Mouse (Mus musculus) testis, postnatal 14 days (tissue): ENCODE measurements at regions not wholly inside any gene's neighbourhood (a gene's known extent, or its start where the extent isn't known, plus 50 kb on each side); places are given as distances from the start of the nearest gene placed in this dataset.
"Not testable (repeated sequence)": the region's sequence is repeated elsewhere in the genome, so short reads cannot be mapped to it uniquely, and the experiment has no call there.

Experiments used
- DNase-seq: peaks from one replicate; pipeline ENCODE4 v3.0.0; 2021; ENCODE audit warnings: low spot score

DNA sequence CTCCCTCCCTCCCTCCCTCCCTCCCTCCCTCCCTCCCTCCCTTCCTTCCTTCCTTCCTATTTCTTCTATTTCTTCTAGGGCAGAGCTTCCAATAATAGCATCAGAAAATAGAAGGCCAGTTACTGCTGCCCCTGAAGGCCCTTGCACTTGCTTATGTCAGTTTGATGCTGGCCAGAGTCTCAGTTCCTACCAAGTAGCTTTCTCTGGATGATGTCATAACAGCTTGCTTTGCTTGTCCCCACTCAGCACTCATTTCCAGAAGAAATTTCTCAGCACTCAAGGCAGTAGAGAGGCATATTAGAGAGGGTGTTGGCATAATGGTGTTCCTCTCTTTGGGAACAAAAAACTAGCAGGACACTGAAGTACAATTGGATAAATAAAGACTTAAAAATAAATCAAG lies 811.6 kb upstream of the 4930444P10Rik start:
- DNase-seq = no peak

DNA sequence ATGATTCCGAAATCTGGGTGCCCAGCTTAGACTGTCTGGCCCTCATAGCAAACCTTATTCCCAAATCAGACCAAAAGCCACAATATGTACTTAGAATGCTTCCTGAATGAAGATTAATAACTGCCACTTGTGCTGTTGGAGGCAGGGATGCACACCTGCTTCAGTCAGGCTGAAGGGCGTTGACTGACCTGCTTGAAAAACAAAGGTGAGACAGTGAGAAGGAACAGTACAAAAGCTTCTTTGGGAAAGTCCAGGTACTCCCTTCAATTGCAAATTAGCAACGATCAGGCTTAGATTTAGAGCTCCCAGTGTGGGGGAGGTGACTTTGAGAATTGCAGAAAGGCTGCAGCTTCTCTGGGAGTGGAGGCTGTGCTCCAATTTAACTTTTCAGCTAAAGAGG lies 775.3 kb upstream of the 4930444P10Rik start:
- DNase-seq = not testable (repeated sequence)

DNA sequence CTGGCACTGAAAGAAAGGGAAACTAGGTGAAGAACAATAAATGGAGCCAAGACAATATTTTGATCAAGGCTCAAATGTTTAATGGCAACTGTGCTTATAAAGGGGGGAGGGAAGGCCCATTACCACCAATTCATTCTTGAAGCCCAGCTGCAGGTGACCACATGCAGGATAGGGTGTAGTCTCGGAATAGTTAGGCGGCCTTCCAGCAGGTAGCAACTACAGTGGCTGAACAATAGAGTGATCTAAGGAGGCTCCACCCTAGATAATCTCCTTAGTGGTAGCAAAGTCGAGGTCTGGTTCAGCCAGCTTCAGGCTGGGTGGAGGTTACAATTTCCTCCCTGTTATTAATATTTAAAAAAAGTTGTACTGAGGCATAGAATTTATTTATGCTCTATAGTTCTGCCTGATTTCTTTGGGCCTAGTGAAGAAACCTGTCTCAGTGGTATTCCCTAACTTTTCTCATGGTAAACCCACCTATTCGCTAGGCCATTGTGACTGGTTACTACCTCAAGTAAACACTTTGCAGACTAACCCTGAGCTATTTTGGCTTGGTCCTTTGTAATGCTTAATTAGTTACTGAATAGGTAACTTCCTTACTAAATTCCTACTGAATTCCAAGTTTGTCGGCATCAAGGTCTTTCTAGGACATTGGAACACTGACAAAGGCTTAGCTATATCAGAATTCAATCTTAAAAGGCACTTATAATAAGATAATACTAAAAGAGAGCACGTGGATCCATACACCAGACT lies 774.1 kb upstream of the 4930444P10Rik start:
- not testable (repeated sequence) for DNase-seq

DNA sequence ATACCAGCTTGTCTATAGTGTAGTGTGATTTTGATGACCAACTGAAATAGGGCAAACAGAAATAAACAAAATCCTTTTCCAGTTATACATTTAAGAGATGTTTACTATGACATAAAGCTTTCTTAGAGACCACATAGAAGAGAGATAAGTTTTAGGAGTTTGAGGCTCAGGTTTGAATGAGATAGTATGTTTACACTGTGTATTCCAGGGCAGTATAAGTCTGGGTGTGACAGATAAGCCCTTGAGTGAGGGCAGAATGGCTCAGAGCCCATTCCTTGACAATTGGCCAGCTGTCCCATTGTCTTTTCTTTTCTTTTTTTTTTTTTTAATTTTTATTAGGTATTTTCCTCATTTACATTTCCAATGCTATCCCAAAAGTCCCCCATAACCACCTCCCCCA lies 744.0 kb upstream of the 4930444P10Rik start:
- no peak for DNase-seq

DNA sequence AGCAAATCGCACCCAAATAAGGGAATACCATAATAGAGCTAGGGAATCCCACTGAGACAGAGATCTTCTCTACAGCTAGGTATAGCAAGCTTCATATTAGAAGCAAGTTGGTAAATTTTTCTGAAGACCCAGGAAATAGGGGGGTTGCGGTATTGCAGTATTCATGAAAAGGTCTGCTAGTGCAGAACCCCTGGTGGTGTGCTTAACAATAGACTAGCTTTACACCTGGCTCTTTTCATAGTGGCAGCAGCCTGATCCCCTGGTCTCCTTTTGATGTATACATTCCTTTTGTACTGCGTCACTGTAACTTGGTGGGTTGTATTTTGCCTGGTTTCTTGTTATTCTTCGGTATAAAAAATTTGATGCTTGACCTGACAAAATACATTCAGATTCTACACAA lies 731.6 kb upstream of the 4930444P10Rik start:
- not testable (repeated sequence) for DNase-seq

DNA sequence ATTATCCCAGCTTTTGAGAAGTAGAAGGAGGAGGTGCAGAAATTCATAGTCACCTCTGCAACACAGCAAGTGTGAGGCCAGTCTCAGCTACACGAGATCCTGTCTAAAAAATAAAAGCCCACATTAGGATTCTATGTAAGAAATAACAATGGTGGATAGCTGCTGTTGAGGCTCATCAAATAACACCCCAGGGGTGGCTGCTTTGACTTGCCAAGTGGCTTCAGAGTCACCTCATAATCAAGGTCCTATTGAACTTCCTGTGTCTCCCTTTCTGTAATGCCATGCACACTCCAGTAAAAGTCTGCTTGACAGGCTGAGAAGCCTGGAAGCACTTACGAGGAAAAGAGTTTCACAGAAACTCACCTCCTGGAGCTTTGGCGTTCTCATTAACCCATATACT lies 730.9 kb upstream of the 4930444P10Rik start:
- DNase-seq = no peak

DNA sequence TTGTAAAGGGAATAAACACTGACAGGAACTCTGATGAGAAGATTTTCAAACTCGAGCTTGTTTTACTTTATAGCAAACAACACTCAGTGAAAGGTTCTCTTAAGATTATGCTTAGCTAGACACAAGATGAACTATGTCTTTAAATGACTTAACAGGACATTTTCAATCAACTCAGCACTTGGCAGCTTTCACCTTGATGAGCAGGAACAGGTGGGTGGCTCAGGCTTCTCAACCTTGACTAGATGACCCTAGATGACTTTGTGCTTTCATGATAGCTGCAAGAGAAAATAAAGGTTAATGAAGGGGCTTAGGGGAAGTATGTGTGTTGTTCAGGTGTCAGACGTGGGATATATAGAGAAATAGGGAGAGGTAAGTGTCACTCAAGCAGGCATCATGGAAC lies 728.1 kb upstream of the 4930444P10Rik start:
- no peak for DNase-seq

DNA sequence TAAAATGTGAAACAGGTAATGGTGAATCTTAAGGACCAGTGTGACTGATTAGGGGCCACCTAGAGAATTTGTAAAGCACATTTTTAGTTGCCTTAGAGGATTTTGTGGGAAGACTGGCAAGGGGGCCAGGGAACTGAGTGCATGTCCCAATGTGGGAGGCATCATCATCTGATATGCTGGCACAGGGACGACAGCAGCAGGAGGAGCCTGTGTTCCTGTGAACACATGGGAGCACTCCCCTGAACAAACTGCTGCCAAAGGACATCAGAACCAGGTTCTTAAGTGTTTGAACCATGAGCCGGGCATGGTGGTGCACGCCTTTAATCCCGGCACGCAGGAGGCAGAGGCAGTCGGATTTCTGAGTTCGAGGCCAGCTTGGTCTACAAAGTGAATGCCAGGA lies 723.4 kb upstream of the 4930444P10Rik start:
- no peak for DNase-seq

DNA sequence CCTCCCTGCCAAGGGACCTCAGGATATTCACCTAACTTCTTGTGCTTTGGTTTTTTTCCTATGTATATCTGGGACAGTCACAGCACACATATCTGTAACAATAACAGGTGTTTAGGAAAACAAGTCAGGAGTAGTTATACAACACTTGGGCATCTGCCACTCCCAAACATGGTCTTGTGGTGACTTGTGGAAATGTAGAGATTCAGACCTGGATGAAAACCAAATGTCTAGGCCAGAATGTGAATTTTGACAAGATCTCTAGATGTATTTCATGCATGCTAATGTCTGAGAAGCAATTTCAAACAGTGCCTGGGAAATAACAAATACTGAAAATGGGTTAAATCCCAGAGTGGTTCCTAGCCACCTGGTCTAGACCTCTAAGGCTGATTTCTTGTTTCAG lies 722.6 kb upstream of the 4930444P10Rik start:
- DNase-seq = no peak

DNA sequence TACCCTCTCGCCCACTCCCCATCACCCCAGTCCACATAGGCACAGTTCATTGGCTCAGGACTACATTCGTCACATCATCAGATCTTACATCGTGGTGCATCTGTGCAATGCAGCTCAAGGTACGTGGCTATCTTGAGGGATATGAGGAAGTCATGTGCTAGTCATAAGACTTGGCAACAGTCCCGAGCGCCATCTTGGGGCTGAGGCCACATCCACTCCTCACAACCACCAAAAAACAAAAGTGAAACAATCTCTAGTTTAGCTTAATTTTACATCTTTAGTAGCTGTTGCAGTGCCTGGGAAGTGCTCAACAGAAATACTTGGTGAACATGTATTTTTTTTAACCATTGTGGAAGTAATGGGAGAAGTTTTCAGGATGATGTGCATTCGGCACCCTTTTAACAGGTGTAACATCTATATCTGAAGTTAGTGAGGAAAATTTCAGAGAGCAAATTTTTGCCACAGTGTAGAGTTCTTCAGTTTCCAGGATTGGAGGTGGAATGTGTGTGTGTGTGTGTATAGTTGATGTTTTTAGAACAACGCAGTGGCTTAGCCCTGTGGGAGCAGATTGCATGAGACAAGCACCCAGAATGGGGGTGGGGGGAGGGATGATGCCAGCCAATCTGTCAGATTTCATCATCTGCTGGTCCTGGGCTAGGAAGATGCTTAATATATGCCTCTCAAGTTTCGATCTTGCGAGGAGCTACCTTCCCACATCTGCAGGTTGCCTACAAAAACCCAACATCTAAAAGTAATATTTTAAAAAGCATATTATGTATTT lies 716.4 kb upstream of the 4930444P10Rik start:
- no peak for DNase-seq

DNA sequence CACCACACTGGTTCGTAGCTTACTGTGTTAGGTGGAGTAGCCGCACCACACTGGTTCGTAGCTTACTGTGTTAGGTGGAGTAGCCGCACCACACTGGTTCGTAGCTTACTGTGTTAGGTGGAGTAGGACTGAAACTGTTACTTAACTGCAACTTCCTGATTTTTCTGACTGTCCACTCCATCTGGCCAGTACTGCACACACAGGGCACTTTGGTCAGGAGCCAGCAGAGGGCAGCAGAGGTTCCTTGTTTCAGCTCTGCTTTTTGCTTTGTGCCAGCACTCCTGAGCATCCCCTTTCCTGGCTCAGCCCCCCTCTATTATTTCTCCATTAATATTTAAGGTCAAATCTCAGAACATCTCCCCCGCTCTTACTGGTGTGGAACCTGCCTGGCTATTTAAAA lies 705.2 kb upstream of the 4930444P10Rik start:
- peak; percentile 16 for DNase-seq

DNA sequence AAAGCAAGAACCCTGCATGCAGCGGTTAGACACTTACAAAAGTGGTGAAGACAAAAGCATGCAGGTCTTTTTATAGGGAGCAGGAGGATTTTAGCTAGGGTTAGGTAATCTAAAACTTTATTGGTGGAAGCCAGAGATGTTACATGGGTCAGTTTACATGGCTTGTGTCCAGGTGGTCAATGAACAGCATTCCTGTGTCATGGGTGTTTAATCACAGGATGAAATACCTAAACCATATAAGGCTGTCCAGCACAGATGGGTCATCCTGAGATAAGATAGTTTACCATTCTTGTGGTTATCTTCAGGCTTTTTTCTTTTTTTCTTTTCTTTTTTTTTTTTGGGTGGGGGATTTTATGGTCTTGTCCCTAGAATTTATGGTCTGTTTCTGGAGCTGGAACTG lies 703.3 kb upstream of the 4930444P10Rik start:
- DNase-seq = no peak

DNA sequence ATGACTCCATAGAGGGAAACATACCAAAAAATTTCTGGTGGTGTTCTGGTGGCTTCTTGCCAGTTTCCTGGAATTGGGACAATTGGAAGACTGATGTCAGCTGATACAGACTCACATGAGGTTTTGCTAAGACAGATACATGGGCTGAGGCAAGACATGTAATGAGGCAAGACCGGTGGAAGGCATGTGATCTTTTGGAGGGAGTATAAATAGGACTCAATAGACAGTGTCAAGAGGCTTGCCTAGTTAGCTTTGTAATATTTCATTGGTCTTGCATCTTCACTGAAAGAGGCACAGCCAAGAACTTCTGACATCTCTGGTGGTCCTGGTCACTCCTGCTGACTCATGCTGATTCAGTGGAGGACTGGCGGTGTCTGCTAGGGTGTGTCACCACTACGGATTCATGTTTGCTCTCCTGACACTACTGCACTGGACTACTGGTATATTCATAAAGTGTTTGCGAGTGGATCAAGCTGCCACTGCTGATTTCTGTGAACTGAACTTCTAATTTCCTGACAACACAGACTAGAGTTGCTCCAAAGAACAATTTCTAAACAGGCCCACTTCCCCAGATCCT lies 697.7 kb upstream of the 4930444P10Rik start:
- DNase-seq = no peak

DNA sequence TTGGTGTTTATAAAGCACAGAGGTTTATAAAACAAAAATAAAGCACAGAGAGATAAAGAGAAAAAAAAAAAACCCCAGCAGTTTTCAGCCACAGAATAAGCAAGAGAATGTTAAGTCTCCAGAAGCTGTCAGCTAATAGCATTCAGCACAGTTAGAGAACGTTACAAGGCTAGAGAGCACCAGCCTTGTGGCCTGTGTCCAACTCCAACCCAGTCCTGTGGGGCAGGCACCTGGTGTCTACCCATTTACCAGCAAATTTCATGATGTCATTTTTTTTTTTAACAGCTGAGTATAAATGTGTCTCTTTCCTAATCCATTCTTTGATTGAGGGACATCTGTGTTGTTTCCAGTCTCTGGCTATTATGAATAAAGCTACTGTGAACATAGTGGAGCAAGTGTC lies 686.7 kb upstream of the 4930444P10Rik start:
- no peak for DNase-seq

DNA sequence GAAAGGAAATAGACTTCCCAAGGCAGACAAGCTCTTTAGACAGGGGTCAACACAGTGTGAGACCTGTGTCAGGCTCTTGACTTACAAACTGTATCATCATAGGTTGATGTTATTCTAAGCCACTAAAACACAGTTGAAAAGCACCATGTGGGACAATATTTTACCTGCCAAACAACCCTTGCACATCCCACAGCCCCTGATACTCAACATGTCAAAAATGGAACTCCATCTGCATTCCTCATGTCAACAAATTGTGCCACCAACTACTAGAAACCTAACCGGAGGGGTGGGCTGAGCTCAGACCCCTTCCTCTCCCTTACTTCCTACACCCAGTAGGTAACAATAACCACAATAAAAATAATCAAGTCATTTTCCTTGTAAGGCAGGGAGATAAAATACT lies 667.8 kb upstream of the 4930444P10Rik start:
- DNase-seq = no peak
